1 mouse cellular context compared by ENCODE assay signal in the genomic region with DNA sequence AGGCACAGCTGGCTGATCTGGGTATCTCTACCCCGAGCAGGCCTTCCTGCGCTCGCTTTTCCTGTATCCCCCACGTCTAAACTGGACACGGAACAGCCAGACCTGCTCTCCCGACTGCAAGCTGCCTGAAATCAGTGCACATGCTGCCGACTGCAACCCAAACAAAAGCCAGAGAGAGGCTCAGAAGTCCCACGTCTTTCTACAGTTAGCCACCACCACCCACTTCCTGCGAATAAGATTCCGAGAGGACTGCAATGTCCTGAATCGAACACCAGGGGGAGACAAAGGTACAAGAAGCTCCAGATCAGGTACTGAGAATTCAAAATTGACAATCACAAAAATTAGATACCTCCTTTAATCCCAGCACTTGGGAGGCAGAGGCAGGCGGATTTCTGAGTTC.
TF ChIP-seq lines count a peak whose summit lies in the region.

No protein-coding gene starts in this region.

TF ChIP-seq in MEL, 35 proteins besides CTCF, POLR2A, EP300 and RAD21 (continued from another document):
- TF ChIP-seq MEF2A (IDR thresholded peaks at IDR 0.05; ENCODE audit: extremely low read depth, insufficient replicate concordance, low read depth, low read length, poor library complexity, severe bottlenecking), result no peak
- no peak for TF ChIP-seq KAT2A (conservative IDR thresholded peaks at IDR 0.05; ENCODE audit: low read depth, low read length)
- TF ChIP-seq GATA1 (IDR thresholded peaks at IDR 0.05; ENCODE audit: low read depth, low read length), result no peak
- no peak for TF ChIP-seq GABPA (IDR thresholded peaks at IDR 0.05; ENCODE audit: low read depth, low read length)
- TF ChIP-seq MYC (IDR thresholded peaks at IDR 0.05; ENCODE audit: low read depth, low read length), result no peak
- no peak for TF ChIP-seq E2F4 (IDR thresholded peaks at IDR 0.05; ENCODE audit: borderline replicate concordance, low read depth, low read length)
- peak; percentile 84 for TF ChIP-seq ZC3H11A (IDR thresholded peaks at IDR 0.05; ENCODE audit: low read depth, low read length)
TF ChIP-seq in MEL: peak in this region for 7.
